Mouse (Mus musculus) heart, postnatal 25 days (tissue): ENCODE data around the gene Mlec. TPM values are rescaled to one million over a fixed set of nuclear protein-coding genes. Genes with fewer than 3 reads are reported as not detected.

Source experiments
- DNase-seq: peaks from one replicate; pipeline ENCODE4 v3.0.0; 2022; ENCODE audit warnings: low spot score
- intact Hi-C: fragments of 180-260 bp; cut with DNase I; formaldehyde crosslinking; loops from one replicate; pipeline ENCODE4 v1.15.1; 2025
- total RNA-seq, 2 experiments: library from RNA; stranded (reverse); gene quantifications; 2 replicates each; pipeline ENCODE4 v1.2.3; 2021

The Mlec gene
- 10 to 100 TPM; 74.6 to 75.8 TPM for total RNA-seq

DNA sequence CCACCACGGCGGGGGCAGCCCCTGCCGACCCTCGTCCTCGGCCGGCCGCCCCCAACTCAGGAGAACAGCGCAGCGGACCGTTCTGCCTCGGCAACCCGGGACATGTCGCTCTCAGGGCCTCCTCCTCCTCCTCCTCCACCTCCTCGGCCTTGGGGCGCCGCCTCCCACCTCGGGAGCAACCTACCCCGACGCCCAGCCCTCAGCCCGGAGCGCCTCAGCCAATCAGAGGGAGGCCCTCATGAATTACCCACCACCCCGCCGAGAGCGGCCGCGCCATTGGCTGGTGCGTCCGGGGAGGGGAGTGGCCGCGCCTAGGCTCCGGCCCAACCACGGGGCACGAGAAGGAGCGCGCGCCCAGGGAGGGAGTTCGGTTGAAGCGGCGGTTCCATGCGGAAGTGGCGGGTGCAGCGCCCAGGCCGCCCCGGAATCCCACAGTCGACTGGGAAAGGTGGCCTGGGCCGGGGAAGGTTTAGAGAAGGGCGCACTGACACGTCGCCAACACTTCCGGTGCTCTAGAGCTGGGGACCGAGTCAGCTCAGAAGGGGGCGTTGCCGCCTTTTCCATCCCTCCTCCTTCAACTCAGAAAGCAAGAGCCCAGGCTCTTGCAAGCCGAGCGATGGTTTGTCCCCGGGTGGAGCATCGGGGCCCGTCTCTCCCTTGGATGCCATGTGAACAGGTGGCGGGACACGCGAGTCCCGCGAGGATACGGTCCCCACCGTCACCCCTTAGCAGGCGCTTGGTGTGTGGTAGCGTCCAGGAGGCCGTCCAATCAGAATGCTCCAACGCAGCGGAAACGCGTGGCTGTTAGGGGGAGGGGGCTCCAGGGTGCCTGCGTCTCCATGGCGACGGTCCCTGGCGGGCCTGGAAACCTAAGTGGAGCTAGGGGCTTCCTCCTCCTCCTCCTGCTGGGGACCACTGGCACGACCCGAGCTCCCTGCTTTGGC is at the start of gene Mlec:
Gene Mlec, minus strand, starts transcription at position 140 of the 944 bp plus-strand sequence.
- intact Hi-C loops = no loop called here
- peak; percentile 98 for DNase-seq

DNA sequence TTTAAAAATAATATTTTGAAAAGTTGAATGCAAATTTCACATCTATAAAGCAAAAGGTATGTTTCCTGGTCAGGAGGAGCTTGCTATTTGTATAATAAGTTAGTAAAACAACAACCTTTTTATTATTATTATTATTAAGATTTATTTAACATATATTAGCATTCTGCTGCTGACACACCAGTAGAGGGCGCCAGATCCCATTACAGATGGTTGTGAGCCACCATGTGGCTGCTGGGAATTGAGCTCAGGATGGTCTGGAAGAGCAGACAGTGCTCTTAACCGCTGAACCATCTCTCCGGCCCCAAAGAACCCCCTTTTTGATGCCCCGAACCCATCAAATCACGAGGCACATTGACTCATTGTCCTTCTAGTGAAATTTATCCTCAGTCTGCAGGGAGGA is 49.3 kb upstream of the Mlec start:
- no peak for DNase-seq
- intact Hi-C loops = no loop called here

DNA sequence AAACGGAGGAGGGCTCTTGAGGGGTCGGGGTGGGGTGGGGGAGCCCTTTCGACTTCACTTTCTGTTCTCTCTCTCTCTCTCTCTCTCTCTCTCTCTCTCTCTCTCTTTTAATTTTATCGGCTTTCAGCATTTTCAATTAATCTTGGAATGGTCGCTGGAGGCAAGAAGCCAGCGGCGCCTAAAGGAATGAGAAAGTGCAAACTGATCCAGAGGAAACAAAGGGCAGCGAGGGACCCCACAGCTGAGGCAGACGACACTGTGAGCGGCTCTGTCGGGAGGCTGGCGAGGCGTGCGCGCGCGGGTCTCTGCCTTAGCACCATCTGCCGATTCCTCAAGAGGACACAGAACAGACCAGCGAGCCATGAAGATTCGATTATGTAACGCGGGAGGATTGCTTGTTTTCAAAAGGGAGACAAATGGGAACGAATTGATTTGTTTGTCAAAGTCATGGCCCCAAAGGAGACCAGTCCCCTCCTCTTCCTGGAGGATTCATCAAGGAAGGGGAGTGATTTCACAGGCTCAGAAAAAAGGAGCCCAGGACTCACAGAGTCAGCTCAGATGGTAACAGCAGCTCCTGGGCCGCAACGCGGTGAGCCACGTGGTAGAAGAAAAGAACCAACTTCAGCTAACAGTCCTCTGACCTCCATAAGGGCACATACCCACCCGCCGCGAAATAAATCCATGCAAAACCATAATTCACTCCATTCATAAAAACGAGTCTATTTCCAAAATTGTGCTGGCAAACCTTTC is 46.8 kb upstream of the Mlec start:
- DNase-seq = peak; percentile 22
- intact Hi-C loops = loop anchor here (2.0 kb wide), 1 partner anchor 14 kb away; no protein-coding TSS in a partner anchor

DNA sequence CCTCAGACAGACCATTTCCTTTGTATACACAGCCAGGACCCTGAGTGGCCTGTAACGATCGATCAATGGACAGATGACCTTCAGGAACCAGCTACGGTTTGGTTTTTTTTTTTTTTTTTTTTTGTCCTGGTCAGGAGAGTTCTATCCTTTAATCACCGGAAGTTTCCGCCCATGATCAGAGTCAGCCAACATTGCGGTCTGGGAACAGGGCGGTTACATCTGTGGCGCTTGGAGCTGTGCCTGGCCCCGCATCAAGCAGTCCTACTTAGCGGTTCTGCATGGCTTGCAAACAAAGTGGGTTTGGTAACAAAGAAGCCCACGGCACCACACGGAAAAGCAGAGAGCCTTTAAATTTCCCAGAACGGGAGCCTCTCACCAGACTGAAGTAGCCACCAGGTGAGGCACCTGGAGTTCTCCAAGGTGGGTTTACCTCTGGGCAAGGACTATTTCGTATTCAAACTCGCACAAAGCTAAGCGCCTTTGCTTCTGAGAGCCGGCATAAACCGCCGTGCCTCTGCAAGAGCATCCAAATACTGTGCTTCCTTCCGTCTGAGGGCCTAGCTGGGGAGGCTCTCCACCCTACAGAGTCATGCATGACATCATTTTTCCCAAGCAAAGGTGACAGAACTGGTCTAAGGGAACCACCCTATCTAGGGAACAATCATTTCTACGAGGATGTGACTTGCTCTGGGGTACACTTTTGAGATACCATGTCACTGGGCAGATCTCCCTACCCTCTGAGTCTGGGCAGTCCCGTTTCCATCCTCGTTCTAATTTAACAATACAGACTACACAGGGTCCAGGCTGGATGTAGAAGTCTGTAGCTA is 46.0 kb upstream of the Mlec start:
- DNase-seq = no peak
- intact Hi-C loops = loop anchor here (2.0 kb wide), 1 partner anchor 13 kb away; no protein-coding TSS in a partner anchor

DNA sequence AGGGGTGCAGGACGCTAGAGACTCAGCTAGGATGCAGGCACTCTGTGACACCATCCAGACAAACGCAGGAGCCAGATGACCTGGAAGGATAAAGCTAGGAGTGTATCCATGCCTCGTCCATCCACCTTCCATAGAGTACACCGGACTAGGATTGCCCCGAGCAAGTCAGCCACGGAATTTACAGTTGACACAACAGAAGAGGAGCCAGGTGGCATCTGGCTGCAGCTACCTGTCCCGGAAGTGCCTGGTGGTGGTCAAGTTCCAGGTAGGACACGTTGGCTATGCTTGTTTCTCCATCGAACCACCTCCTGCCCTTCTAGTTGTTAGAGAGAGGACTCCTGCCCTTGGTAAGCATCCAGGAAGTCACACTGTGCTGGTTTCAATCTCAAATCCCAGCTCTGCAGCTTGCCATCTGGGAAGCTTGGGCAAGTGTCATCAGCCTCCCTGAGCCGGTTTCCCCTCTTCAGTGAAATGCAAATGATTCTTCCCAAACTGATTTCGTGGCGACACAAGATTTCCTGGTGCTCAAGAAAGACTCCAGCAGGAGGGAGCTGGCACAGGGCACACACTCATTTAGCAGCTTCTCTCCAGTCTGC is 36.7 kb upstream of the Mlec start:
- DNase-seq = no peak
- intact Hi-C loops = no loop called here

DNA sequence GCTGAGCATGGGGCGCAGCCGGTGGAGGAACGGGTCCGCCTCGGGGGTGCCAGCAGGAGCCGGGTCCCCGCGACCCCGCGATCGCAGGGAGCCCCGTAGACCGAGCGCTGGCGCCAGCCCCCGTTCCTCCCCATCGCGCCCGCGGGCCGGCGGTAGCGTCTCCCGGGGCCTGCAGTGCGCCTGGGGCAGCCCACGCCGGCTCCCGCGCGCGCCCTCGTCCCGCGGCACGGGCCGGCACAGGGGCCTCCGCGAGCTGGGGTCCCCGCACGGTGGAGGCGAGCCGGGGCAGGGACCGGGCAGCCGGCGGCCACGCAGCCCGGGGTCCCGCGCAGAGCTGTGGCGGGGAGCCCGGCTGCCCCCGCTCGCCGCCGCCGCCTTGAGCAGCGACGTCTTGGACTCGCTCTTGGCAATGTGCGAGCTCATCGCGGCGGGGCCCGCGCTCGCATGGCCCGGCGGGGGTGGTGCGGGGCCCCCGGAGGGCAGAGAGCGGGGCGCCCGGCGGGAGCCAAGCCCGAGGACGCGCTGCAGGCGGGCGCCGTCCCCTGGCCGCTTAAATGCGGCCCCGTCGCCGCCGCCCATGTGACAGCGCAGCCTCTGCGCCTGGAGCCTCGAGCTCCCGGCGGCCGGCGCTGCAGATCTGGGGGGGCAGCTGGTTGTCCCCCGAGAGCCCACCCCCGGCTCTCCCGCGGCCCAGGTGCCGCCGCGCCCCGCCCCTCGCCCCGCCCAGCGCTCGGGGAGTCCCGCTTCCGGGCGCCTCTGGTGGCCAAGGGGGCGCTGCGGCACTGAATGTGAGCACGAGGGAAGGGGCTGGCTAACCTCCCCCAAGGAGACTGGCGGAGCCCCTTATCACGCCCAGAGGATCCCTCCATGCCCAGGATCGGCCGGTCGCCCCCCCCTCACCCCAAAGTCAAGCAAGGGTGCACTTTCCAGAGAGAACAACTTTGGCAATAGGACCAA is 36.0 kb upstream of the Mlec start, which contains the start of gene Cabp1:
Gene Cabp1, minus strand, starts transcription at position 713 of the 957 bp plus-strand sequence.
- DNase-seq = no peak
- intact Hi-C loops = no loop called here

DNA sequence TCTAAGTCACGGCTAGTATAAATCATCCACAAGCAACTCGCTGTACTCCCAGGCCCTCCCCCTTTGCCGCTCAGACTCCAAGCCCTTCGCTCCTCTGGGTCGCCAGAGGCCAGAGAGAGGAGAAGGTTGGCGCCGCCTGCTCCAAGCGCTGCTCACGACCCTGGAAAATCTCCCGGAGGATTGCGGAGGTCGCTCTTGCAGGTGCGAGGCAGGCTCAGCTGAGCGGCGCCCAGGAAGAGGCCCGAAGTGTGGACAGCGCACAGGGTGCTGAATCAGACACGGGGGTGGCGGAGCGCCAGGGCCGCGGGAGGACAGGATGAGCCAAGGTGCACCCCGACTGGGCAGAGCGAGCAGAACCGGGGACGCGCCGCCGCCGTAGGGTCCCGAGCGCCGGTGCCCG is 35.2 kb upstream of the Mlec start:
- DNase-seq = no peak
- intact Hi-C loops = no loop called here

DNA sequence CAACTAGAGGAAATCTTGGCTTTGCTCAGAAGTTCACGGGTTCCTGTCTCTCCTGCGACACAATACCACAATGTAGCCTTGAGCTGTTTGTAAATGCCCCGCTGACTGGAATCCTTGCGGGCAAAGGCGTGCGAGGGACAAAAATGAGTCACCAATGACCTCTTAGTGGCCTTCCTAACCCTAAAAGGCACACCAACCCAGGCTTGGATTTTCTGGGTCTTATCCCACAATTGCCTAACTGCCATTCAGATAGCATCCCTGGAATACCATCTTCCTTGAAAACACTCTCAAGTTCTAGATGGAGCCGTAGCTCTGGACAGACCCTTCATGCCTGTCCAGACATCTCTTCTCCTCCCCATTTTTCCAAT is 34.8 kb upstream of the Mlec start:
- DNase-seq = no peak
- intact Hi-C loops = no loop called here

DNA sequence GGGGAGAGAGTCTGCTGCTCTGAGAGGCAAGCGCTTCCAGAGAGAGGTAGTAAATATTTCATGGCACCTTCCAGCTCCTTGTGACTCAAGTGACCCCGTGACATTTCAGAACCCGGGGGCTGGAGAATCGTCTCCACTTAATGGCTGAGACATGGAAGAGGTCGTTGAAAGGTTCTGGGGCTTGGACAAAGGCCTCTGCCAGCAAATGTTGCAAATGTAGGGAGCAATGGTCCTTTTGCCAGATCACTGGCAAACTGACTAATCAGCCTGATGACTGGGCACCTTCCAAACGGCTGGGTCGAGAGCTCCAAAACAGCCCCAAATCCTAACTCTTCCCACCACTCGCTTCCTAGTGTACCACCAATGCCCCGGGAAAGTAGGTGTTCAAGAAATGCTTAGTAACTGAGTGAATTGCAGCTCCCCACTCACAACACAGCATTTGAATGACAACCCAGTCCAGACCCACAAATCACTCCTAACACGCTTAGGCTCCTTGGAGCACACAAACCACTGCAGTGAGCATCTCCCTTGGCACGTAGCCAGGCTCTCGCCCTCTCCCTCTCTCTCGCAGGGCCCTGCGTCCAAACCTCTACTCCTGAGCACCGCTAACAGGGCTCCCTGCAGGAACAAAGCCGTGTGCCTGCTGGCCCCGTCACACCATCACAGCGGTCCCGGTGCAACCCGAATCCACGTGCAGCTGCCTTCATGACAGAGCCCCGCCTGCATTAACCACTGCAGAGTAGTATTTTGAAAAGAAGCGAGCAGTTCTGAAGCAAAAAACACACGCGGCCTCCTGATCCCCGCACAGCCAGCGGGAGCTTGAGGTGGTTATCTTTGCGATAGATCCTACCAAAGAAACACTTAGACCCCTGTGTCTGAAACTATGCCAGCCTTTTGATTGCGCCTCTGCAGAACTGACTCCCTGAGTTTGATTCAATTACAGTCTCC is 34.2 kb upstream of the Mlec start:
- DNase-seq = no peak
- intact Hi-C loops = loop anchor here (2.0 kb wide), 1 partner anchor 13 kb away; no protein-coding TSS in a partner anchor

DNA sequence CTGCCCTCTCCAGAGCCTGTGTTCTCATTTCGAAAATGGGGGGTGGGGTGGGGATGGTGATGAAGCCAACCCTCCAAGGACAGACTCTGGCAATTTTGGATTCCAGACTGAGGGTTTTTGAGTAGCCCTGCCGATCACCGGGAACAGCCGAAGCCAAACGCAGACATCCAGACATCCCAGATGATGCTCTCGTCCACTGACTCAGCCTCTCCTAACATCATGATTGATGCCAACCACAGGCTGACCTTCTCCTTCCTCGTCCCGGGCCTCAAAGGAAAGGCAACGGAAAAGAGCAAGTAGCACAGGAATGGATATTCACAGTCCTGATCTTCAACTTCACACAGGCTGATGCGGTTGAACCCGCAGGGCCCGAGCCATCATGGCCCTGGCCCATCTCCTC is 32.1 kb upstream of the Mlec start:
- DNase-seq = no peak
- intact Hi-C loops = loop anchor here (2.0 kb wide), 1 partner anchor 15 kb away; no protein-coding TSS in a partner anchor

DNA sequence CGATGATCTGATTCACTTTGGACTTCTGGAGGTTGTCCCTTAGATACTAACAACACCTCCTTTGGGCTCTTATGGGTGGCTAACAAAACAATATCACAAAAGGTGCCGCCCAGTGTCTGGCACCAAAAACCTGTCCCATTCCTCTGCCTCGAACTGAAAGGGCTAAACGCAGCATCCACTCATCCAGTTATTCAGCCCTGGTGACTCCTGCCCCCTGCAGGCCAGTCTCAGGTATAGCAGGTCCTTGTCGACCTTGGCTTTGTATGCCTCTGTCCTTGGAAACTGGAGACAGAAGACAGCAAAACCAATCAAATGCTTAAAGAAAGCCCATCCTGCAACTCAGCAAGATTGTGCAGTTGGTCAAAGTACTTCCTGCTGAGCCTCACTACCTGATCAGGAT is 30.8 kb upstream of the Mlec start:
- DNase-seq = no peak
- intact Hi-C loops = loop anchor here (1.0 to 5.0 kb wide), 3 partner anchors 64 to 212 kb away; partner anchors contain the start of gene Cox6a1

DNA sequence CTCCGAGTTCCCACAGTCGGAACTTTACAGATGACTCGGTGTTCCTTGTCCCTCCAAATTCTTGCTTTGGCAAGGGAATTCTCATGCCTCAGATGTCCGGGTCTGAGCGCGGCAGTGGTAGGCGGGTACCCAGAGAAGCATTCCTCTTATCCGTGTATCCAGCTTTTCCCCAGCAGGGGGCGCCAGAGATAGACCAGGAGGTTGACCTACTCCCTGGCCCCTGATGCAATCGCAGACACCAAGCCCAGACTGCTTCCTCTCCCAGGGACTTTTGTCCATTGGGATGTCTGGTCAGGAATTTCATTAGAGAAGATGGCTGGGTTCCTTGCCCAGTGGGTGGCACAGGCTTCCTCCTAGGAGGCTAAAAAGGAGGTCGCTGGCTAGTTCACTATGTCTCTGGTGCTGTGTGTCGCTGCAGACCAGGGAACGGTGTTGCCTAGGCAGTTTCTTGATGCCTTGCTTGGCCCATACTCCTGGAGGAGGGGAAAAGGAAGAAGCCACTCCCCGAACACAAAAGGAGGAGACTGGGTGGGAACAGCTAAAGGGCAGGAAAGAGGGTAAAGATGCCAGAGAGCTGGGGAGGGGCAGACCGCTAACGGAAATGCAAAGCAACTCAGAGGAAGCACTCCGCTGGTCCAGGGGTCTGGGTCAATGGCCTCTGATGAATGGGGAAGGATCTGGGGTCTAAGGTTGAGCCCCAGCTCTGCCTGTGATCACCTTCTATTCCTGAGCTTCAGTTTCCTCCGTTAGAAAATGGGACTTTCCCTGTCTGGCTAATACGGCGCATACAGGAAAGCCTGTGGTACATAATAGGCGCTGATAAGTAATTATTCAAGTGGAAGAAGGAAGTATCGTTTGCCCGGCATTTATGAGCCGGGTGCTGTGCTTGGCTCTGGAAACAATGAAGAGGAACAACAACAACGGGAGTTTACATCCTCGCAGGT is 29.5 kb upstream of the Mlec start:
- intact Hi-C loops = loop anchor here (1.0 to 5.0 kb wide), 3 partner anchors 48 to 210 kb away; partner anchors contain the start of genes Cox6a1 and Pop5
- peak; percentile 88 for DNase-seq

DNA sequence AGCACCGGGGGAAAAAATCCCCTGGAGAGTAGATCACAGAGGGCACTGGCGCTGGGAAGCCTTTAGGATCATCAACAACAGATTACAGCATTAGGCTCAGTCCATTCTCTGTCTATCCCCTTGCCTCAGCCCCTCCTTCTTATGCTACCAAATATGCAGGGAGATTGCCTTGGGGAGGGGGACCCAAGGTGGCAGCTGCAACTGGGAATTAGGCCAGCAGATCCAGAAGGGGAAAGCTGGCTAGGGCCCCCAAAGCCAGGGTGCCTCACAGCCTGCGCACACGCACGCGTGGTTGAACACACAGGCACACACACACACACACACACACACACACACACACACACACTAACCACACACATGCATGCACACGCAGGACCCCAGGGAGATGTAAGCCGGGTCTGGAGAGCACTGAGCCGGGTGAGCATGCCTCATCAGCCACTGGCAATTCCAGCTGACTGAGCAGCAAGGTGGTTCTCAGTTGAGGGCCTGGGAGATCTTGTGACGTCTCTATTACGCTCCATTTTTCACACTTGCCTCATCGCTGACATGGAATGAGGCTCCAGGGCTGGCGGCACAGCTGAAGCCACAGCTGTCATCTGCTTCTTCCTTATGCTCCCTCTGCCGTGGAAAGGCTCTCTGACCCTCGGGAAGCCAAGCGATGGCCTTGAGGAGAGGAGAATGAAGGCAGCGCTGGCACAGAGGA is 28.5 kb upstream of the Mlec start:
- intact Hi-C loops = loop anchor here (1.0 to 5.0 kb wide), 3 partner anchors 49 to 209 kb away; partner anchors contain the start of genes Cox6a1 and Pop5
- no peak for DNase-seq

DNA sequence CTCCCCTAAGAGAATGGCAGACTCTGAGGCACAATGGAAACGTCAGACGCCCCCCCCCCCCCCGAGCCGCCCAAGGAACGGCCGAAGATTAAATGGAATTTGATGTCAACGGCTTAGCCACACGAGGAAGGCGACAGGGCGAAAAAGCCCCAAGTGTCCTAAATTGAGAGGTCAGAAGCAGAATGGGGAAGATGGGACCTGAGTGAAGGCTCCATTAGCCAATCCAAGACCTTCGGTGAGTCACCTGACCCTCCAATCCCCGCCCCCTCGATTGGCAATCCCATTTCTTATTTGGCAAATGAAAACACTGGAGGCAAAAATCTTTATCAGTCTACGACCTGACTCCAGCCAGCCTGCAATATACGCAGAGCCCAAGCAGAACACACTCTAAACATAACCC is 26.7 kb upstream of the Mlec start:
- peak; percentile 61 for DNase-seq
- intact Hi-C loops = loop anchor here (5.0 kb wide), 2 partner anchors 163 to 207 kb away; partner anchors contain the start of gene Cox6a1

DNA sequence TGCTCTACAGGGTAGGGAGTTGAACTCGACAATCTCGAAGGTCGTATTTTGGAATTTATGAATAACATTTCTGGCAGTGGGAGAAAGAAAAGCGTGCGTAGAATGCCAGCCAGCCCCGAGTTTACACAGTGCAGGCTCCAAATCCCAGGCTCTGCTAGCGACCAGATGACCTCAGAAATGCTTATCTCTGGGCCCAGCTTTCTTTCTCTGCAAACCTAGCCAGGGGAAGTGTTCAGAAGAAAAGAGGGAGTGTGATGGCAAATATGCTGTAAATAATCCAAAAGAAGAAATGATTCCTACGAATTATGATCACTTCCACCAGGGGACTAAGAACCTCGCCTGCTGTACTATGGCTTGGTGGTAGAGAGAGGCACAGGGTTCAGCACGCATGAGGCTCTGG is 25.5 kb upstream of the Mlec start:
- intact Hi-C loops = no loop called here
- DNase-seq = no peak
